Mouse (Mus musculus) C2C12 (cell line): ENCODE data around the gene Atxn1.

Experiments
- CTCF ChIP-seq: IDR thresholded peaks from one replicate; pipeline ENCODE4 v1.5.1; 2011; ENCODE audit not compliant: control insufficient read depth, insufficient read depth, insufficient read length
- MAX ChIP-seq: IDR thresholded peaks from one replicate; pipeline ENCODE4 v1.6.1; 2011; ENCODE audit warnings: mild to moderate bottlenecking, control low read depth
- MYOD1 ChIP-seq: IDR thresholded peaks from one replicate; pipeline ENCODE4 v1.6.1; 2011; ENCODE audit warnings: low read depth; ENCODE audit not compliant: control insufficient read depth, insufficient read length
- USF1 ChIP-seq: IDR thresholded peaks from one replicate; pipeline ENCODE4 v1.6.1; 2011; ENCODE audit warnings: low read depth, mild to moderate bottlenecking, control low read depth, moderate library complexity

DNA sequence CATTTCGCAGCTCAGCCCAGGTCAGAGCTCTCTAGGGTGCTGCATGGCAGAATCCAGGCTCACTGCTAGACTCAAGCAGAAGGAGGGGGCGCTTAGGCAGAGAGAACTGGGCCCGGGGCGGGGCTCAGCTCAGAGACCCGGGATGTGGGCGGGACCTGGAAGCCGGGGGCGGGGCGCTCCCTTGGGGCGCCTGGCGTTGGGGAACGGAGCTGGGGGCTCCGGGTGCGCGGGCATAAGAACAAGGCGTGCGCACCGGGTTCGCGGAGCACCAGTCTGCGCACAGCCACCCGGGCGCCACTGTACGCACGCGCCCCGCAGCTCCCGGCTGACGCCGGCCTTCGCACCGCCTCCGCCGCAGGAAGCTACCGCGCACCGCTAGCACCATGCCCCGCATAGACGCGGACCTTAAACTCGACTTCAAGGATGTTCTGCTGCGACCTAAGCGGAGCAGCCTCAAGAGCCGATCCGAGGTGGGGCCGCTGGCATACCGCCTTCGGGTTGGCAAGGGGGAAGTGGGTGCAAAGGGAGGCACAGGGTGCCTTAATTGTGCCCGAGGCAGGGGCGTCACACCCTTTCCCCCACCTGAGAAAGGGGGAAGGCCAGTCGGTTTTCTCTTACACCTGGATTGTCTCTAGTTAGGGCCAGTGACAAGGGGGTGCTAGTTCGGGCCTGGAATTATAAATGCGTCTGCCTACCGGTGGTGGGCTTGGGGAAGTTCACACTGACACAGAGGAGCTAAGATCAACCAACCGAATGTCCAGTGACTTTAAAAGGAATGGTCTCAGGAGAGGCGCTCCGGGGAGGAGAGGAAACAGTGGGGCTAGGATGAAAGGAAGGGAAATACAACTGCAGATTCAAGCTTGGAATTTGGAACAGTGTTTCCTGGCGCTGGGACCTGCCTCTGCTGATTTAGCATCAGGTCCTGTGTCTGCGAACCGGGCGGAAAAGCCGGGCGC is 457.3 kb downstream of the Atxn1 start, which contains the start of gene Gmpr:
- TF ChIP-seq CTCF = no peak
- no peak for TF ChIP-seq MAX
- TF ChIP-seq MYOD1 = no peak
- TF ChIP-seq USF1 = no peak
